Mouse (Mus musculus): ENCODE results near the gene Galr3.
"Not testable (repeated sequence)": the region's sequence is repeated elsewhere in the genome, so short reads cannot be mapped to it uniquely, and the experiment has no call there.

Galr3 gene

DNA sequence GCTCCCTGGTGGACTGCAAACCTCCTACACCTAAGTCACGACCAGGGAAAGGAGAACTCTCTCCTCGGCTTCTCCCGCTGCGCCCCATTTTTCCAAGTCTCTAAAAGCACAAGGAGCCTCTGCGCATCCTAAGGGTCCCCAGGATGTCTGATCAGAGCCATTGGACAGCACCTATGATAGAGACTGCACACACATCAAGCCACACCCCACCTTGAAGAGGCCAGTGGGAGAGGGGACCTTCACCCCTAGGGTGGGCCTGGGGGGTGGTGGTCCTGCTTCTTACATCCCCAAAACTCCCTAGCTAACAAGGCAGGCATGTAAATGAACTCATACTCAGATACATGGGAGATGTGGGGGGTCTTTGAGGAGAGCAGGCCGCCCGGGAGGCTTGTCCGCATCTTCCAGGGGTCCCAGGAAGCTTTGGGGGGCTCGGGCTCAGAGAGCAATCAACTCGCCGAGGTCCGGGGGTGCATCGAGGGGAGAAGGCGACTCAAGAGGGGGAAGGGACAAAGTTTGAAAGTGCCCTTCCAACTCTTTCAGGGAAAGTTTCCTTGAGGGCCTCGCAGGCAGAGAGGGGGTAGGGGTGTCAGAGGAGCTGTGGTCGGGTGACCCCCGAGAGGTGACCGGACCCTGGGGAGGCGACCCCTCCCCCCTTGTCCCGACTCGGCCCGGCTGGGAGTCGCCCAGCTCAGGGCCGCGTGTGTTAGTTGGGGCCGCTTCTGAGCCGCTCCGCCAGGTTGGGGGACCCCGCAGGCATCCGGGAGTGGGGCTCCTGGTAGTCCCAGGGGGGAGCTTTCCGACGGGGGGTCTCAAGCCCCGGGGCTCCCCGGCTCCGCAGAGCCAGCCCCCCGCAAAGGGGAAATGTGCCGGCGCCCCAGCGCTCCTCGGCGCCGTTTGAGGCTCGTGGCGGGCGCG is 14.1 kb upstream of the Galr3 start:
- DNase-seq: no peak

DNA sequence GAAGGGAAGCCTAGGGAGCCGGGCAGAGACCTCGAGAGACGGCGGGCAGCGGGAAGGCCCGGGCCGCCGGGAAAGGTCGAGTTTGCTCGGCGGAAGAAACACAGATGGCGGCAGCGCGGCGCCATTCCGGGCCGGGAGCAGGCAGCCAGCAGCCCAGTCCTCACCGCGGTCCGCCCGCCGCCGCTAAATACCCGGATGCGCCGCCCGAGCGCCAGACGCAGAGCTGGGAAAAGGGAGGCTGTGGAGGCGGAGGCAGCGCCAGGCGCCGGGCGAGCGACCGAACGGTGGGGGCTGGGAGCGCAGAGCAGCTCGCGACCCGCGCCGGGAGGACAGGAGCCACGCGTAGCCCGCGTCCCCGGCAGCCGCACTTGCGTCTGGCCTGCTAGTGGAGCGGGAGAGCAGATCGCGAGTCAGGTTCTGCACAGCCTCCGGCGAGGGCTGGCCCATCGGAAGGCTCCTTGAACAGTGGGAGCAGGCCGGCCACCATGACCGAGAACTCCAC is 13.4 kb upstream of the Galr3 start, which contains the start of gene H1f0:
Gene H1f0 (plus strand): TSS at position 214 of the 502 bp plus-strand sequence.
- DNase-seq: peak; percentile 83

DNA sequence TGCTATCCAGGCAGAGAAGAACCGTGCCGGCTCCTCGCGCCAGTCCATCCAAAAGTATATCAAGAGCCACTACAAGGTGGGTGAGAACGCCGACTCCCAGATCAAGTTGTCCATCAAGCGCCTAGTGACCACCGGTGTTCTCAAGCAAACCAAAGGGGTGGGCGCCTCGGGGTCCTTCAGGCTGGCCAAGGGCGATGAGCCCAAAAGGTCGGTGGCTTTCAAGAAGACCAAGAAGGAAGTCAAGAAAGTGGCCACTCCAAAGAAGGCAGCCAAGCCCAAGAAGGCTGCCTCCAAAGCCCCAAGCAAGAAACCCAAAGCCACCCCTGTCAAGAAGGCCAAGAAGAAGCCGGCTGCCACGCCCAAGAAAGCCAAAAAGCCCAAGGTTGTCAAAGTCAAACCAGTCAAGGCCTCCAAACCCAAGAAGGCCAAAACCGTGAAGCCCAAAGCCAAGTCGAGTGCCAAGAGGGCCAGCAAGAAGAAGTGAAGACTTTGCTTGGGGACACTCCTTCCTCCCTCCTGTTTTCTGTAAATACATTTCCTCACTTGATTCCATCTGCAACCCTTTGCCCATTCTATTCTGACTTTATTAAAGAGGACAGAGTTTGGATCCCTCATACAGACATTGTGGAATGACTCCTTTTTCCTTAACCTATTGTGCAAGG is 12.7 kb upstream of the Galr3 start:
- no peak for DNase-seq

DNA sequence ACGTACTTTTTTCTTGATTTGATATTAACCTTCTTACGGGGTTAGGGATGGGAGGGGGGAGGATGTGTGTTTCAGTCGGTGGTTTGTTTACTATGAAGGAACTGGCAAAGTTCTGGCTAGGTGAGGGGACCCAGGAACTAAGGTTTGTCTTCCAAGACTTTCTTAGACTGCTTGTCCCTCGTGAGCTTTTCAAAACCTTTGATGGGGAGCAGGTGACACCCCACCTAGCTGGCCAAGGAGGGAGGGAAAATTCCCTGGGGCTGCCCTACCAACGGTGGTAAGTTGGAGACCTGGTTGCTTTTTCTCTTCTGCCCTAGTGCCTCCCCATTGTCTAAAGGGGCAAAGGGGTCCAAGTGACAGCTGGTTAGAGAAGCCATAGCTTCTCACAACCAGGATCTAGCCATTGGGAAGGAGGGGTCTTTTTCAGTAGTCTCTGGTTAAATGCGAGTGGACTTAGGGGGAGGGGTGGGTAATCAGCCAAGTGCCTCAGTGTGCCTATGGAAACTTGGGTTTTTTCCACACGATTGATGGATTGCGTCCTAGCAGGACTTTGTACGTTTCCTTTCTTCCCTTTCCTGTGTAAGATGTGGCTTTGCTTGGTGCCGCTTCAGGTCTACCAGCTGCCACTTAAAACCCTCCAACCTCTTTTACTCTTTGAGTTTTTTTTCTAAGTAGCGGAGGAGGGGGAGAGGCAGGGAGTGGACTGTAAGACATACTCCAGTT is 12.0 kb upstream of the Galr3 start:
- DNase-seq: no peak

DNA sequence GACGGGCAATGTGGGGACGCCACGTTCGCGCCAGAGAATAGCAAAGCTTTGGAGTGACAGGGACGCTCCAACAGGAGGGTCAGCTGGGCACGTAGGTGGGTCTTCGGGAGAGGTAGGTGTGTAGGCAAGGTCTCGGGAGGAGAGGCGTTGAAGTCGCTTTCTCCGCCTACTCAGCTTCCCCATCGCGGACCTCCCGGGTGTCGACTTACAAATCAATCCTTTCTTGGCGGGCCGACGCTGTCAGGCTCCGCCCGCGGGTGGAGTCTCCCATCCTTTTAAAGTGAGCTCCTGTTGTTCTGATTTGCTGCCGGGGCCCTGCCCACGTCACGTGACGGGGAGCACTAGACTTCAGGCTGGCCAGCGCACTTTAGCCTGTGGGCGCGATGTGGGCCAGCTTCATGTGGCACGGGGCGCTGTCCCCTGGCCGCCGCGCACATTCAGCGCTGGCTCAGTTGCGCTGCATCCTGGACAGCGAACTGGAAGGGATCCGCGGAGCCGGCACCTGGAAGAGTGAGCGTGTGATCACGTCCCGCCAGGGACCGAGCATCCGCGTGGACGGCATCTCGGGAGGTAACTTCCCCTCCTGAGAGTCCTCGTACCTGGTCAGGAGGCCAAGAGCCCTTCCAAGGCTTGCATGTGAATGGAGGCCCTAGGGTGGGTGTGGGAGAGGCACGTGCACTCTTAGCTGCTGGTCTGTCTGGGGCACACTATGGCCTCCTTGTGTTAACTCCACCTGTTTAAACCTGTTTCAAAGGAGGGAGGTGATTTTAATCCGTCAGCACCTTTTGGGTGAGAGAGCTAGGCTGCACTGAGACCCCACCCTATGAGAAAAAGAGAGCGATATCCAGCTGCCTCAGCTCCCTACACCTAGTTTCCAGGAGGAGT is 10.9 kb upstream of the Galr3 start:
- DNase-seq: peak; percentile 53

DNA sequence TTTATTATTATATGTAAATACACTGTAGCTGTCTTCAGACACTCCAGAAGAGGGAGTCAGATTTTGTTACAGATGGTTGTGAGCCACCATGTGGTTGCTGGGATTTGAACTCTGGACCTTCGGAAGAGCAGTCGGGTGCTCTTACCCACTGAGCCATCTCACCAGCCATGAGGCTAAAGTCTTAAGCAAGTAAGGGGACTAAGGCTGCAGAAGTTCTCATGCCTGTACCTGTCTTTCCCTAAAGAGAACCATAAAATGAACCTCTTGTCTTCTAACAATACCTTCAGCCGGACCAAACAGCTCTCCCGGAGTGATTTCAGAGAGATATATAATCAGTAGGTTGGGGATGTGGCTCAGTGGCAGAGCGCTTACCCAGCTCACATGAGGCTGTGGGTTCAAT is 9.8 kb upstream of the Galr3 start:
- DNase-seq: not testable (repeated sequence)

DNA sequence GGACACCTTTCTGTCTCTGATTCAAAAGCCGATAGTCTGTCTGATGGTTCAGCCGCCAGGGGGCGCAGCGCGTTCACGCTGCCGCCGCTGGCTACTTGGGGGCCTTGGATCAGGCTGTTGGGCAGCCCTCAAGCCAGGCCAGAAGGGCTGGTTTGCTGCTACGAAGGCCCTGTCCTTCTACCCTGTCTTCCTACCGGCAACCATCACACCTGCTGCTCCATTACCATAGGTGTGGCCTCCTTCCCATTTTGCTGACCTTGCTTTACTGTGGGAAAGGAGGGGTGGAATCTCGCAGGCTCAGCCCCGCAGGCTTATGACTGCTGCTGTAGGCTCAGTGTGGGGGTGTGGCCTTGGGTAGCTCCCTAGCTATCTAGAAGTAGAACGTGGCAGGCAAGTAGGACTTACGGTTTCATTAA is 3.8 kb upstream of the Galr3 start:
- peak; percentile 56 for DNase-seq

DNA sequence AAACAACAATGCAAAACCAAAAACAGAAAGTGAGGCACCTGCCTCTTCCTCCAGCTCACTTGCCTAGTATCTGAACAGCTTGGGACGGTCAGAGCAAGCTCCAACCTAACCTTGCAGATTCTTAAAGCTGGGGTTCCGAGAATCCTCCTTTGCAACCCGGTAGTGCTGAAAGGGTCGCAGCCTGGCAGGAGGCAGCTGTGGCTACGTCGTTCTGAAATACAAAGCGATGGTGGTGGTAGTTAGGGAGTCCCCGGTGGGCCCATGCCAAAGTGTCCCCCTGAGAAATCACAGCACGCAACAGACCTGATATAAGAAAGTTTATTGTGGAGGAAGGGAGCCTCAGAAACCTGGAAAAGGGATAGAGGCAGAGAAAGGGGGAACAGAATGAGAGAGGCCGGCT is 3.4 kb upstream of the Galr3 start:
- no peak for DNase-seq

DNA sequence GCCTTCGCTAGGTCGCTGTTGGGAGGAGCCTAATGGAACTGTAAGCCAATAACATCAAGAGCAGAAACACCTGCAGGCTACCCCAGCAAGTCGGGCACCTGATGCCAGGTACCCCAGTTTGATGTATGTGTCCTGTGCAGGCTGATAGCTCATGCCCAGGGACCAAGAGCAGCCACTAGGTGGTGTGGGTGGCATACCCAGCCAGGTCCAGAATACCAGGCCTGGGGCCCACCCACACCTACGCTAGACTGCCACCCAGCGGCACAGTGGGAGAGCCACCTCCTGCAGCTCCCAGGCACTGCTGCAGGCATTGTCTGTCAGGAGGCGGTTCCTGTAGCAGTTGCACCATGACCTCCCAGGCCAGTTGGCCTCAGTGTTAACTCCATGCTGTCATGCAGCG is 2.8 kb upstream of the Galr3 start:
- peak; percentile 92 for DNase-seq

DNA sequence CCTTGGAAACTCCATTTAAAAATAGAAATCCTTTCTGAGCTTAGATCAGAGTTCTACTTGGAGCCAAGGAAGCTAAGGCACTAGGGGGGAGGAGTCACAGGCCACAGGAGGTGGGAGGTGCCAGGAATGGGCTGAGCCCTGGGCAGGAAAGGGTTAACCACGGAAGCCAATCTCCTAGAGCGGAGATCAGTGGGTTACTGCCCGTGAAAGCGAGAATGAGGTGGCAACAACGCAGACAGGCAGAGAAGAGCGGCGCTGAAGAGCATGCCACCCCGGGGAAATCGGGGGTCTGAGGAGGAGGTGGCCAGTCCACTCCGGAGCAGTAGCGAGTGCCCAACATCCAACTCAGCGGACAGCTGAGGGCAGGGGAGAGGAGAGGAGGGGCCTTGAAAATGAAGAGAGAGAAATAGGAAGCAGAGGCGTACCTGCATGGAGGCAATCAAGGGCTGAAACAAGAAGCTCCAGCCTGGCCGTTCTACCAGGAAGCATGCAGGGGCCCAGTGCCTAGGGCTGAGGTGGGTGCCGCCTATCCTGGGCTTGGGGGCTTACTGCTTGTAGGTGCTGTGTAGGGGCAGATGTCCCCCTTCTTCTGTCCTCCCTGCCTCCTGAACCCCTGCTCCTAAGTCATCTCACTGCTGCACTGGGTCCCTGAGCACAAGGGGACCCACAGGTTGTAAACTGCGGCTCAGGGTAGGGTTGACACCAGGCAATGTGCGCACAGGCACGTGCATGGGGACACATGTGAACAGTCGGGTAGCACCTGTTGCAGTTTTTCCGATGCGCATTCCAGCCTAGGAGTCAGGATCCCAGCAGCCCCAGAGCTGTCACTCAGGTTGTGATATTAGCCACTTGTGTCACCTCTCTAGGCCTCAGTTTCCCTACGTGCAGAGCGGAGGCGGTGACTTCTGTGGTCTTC is 926 bp upstream of the Galr3 start:
- no peak for DNase-seq

DNA sequence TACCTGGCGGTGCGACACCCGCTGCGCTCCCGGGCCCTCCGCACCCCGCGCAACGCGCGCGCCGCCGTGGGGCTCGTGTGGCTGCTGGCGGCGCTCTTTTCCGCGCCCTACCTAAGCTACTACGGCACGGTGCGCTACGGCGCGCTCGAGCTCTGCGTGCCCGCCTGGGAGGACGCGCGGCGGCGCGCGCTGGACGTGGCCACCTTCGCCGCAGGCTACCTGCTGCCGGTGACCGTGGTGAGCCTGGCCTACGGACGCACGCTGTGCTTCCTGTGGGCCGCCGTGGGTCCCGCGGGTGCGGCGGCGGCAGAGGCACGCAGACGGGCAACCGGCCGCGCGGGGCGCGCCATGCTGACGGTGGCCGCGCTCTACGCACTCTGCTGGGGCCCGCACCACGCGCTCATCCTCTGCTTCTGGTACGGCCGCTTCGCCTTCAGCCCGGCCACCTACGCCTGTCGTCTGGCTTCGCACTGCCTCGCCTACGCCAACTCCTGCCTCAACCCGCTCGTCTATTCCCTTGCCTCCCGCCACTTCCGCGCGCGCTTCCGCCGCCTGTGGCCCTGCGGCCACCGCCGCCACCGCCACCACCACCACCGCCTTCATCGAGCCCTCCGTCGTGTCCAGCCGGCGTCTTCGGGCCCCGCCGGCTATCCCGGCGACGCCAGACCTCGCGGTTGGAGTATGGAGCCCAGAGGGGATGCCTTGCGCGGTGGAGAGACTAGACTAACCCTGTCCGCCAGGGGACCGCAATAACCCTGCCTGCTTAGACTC is 1.2 kb downstream of the Galr3 start:
- DNase-seq: no peak

DNA sequence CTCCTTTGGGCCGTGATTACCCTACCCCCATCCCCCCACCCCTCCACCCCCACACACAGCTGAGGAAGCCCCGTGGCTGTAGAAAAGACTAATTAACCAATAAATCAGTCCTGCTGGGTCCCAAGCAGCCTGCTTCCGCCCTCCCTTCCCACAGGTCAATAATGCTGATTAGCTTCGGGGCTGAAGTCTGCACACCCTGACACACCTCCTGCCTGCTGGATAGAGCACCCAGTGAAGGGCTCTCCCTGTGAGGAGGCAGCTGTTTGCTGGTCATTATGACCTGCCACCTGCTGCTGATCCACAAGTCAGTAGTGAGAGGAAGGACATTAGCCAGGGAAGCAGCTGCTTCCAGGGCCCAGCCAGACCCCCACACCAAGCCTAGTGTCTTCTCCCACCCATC is 3.2 kb downstream of the Galr3 start:
- no peak for DNase-seq

DNA sequence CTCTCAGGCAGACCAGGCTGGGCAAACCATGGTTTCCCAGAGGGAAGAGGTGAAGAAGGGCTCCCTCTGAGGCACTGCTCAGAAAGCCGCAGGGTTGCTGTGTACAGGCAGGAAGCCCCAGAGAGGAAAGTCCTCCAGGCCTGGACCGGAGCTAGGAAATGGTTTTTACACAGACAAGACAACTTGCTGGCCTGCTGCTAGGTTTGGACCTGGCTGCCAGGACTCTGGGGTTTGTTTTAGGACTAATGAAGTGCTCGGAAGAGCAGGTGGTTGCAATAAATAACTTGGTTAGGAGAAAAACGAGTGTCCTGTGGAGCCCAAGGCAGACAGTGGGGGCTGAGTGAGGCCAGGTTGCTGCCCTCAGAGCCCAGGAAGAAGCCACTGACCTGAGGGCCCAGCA is 6.5 kb downstream of the Galr3 start:
- DNase-seq: no peak

DNA sequence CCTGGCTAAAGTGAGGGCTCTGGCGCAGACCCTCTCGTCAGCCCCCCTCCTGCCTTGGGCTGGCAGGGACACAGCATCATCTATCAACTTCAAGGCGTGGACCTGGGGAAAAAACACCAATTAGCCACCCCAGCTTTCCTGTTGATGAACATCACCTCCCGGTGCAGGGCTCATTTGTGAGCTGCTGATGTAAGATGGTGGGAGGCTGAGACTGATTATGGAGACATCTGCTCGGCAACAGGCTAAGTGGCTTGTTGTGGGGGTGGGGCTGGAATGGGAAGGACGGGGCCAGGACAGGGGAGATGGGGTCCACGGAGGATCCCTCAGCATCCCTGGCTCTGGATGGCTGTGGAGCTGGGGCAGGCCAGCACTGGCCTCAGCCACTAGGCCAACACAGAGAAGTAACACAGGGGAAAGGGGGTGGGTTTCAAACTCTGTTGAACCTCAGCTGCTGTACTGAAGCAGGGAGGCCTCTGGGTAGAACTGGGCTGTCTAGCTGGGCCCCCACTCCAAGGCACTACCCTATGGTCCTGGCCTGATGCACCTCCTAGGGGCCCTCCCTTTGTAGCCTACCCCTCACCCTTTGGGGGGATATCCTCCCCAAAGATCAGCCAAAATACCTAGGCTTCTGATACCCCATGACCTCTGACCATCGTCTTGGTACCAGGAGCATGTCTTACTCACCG is 8.6 kb downstream of the Galr3 start:
- no peak for DNase-seq

DNA sequence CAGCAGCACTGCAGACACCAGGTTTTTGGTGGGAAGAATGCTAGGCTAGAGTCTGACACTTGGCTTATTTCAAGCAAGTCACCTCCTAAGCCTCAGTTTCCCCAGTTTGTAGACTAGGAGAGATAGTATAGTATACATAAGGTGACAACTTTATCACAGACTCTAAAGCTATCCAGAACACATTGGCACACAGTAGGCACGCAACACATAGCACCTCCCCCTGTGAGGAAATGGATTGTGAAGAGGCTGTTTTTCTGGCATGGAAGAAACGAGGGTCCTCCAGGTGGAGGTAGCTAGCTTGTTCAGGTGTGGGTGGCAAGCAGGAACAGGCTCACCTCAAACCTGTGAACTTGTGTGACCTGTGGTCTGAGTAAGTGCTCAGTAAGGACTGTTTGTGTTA is 9.3 kb downstream of the Galr3 start:
- DNase-seq: no peak

DNA sequence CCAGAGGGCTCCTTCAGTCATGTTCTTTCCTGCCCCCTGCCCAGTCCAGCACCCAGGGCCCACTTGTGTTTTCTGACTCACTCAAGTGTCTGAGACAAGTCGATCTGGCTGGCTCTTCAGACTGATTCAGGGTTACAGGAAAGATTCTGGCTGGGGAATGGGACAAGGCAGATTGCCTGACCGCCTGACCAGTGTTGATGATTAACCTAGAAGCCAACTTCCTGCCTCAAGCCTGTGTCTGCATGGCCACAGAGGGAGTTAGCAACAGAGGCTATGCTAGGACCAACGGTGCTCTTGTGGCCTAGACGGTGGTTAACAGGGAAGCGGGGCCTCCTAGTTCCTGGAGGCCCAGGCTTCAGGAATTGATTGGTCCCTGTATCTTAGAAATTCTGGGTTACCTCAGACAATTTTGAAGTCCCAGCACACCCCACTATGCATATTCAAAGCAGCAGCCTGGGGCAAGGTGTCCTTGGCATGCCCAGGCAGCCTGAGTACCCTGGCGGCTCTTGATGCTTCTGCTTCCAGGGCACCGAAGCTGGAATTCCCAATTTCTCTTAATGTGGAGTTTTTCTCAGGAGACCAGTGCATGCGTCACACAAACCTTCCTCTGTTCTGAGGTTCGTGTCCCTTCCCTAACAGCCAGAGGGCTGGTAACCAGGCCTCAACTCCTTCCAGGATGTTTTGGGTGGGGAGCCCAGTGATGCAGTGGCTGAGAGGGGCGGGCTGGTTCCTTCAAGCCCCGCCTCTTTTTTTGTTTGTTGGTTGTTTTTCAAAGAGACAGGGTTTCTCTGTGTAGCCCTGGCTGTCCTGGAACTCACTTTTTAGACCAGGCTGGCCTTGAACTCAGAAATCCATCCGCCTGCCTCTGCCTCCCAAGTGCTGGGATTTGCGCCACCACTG is 10.0 kb downstream of the Galr3 start:
- no peak for DNase-seq

DNA sequence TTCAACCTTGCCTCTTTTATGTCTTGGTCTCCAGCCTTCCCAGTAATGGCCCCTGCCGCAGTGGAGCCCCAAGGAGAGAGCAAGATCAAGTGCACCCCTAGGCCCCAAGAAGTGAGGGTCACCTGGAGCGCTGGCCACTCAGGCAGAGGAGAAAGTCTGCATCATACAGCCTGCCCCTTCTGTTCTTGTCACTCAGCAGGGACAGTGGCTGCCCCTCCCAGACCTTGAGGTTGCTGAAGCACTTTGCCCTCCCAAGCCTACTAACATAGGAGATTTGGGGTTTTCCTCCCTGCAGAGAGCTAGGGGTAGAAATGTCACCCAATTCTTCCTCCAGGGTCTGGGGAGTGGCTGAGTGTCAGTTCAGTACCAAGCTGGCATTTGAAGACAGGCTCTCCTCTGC is 10.7 kb downstream of the Galr3 start:
- DNase-seq: no peak

DNA sequence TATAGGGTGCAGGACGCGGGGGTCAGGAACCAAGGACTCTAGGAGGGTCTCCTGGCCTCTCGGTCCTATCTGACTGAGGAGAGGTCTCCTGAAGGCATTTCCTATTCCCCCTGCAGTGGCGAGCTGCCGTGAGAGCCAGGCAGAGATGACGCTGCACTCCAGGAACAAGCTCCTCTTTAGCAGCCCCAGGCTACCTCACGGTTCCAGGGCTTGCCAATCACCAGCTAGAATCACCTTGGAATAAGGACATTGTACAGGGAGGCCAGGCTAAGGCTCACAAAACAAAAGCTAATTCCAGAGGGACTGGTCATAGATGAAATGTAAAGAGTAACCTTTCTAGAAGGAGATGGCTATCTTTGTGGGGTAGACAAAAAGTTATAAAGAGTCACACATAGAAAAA is 14.9 kb downstream of the Galr3 start:
- no peak for DNase-seq

DNA sequence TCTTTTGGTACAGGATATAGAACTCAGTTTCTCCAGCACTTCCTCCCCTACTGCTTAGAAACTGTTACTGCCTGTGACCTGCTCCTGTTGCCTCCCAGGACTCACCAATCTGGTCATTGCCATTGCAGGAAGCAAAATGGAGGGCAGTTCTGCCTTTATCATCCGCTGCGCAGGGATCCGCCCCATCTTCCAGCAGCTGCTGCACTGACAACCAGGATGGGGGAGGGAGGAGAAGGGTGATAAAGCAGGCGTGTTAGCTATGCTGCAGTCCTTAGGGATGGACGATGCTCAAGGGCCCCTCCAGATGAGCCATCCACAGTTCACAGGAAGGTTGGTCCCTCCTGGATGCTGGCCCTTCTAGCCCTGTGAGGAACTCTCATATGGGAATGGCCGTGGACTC is 16.2 kb downstream of the Galr3 start:
- DNase-seq: no peak
